In the genomic region with DNA sequence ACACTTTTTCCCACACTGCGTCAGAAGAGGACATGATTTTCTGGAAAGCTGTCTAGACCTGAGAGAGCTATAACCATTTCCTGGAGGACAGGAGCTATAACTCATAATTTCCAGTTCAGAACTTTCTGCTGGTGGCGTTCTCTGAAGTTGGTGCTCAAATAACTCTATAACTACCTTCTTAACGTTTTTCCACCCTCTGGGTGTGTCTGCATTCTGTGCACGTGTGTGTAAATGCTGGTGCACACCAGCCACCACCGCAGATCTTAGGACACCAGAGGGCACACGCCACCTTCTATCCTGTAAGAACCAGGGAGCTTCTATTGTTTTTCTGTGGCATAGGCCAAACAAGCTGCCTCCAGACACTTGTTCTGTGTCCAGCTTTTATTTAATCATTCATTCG, we compare ENCODE assay signal across 20 mouse cellular contexts. TPM values are rescaled to one million over a fixed set of nuclear protein-coding genes. Genes with fewer than 3 reads are reported as not detected.
A peak's percentile ranks its signal among the peaks of the same experiment; 100 is the strongest.
DNase-seq lines count a peak whose midpoint lies in the region; TF ChIP-seq lines count a peak whose summit lies in the region.
"Had no signal": no experiment of that assay in that cellular context is flagged by ENCODE, and none has a peak within 500 bp of the region (broad histone marks: within the 10 kb centered on the region; RNA-seq: fewer than 3 reads in every experiment).

No protein-coding gene starts in this region.

- no peaks in the 10 kb centered on the region for H3K9me3 ChIP-seq in E14TG2a.4 (ENCODE audit: low read length)
- H3K9me3 ChIP-seq: embryonic facial prominence, embryonic 12.5 days; forebrain, embryonic 15.5 days; heart, embryonic 10.5 days; hindbrain, embryonic 13.5 days had no signal

- H3K36me3 ChIP-seq in E14TG2a.4 (ENCODE audit: insufficient read depth, low read length), result peaks cover 12% of the 10 kb centered on the region
- H3K36me3 ChIP-seq: forebrain, embryonic 15.5 days; hindbrain, embryonic 13.5 days had no signal

- peaks cover 8% of the 10 kb centered on the region for H3K4me1 ChIP-seq in lung, adult 2 months (ENCODE audit: control insufficient read depth, insufficient read depth, low read length)
- peaks cover 85% of the 10 kb centered on the region for H3K4me1 ChIP-seq in E14TG2a.4 (replicated peaks; ENCODE audit: low read depth, low read length)
- H3K4me1 ChIP-seq: embryonic facial prominence, embryonic 12.5 days had no signal

- TF ChIP-seq POLR2A in lung, adult 2 months (IDR thresholded peaks at IDR 0.05; ENCODE audit: borderline replicate concordance, extremely low read depth, low read depth, low read length), result no peak

- 0 out of 2 replicates have a peak, but pooled peaks have one; percentile 5 for TF ChIP-seq CTCF in lung, adult 2 months (IDR thresholded peaks at IDR 0.05; ENCODE audit: insufficient read depth, low read length)
- TF ChIP-seq CTCF in E14TG2a.4 (conservative IDR thresholded peaks at IDR 0.05; ENCODE audit: low read length), result no peak

- DNase-seq in lung, adult 2 months, result no peak
- no peak for DNase-seq in lung, adult 18-20 months
- DNase-seq in induced T-regulatory cell, adult 2 months (ENCODE audit: low read depth), result peak; percentile 66
- DNase-seq in thymus, postnatal 14 days, result no peak
- no peak for DNase-seq in urinary bladder, adult 18-20 months (ENCODE audit: low spot score in 2 of 2)
- DNase-seq in adrenal gland, postnatal 10 days, result no peak
- DNase-seq: adrenal gland, adult 8-10 months; cerebellum, adult 11 months; cerebellum, adult 8-10 months; cerebellum, postnatal 14 days; gastrocnemius, postnatal 10 days; heart, adult 18-20 months; heart, postnatal 10 days; heart, postnatal 4 days had no signal

- H3K27me3 ChIP-seq in E14TG2a.4 (ENCODE audit: insufficient read depth, low read length), result no peaks in the 10 kb centered on the region
- H3K27me3 ChIP-seq: embryonic facial prominence, embryonic 12.5 days; forebrain, embryonic 15.5 days; hindbrain, embryonic 13.5 days; Patski had no signal

- H3K4me3 ChIP-seq in lung, adult 2 months (replicated peaks; ENCODE audit: extremely low read depth, low read depth, low read length), result no peak overlapping the region
- peak overlapping the region; percentile 11; the same call in 1 of the 2 replicates for H3K4me3 ChIP-seq in E14TG2a.4 (replicated peaks; ENCODE audit: low read length)
- H3K4me3 ChIP-seq: embryonic facial prominence, embryonic 12.5 days; forebrain, embryonic 15.5 days; heart, embryonic 10.5 days; hindbrain, embryonic 13.5 days had no signal

- WGBS in lung, adult 2 months, result 65% methylated on average over 7 of the region's 7 CpGs

RNA-seq across cellular contexts. Expression of a gene that starts 11.5 kb away (rescaled TPM):
- 27.2 and 39.0 TPM in 2 replicates for polyA plus RNA-seq in lung, adult 2 months (2012; rRNA removed)
- 10 to 100 TPM; 28.3 to 40.3 TPM for total RNA-seq in adrenal gland, postnatal 10 days (2021)

RNA-seq across cellular contexts. Expression of a gene that starts 20.3 kb away (rescaled TPM):
- polyA plus RNA-seq in lung, adult 2 months (2012; rRNA removed), result 8.3 and 12.9 TPM in 2 replicates
- 10 to 100 TPM; 78.7 to 84.8 TPM for total RNA-seq in adrenal gland, postnatal 10 days (2021)
